Mouse (Mus musculus): Measurements from ENCODE around the gene Fbxw21.

DNA sequence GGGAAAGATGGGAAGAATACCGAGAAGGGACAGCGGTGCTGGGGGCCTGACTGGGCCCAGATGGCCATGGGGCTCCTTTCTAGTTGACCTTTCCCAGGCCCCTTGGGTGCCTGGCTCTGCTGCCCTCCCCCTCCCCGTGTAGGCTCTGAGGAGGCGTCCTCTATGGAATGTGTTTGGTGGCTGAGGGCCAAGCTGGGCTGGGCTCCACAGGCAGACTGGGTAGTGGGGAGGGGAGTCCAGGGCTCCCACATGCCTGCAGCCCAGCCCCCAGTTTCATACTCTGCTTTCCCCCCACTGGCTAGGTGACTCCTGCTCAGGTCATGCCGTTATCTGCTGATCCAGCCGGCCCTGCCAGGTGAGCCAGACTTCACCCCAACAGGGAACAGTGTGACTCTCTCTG, 62.9 kb downstream of the Fbxw21 start:
- TF ChIP-seq CTCF (IDR thresholded peaks at IDR 0.05) (no peak), EP300 (IDR thresholded peaks at IDR 0.05; ENCODE audit: insufficient read depth, low read depth, low read length) (0 out of 2 replicates have a peak, but pooled peaks have one; percentile 34)

Data from heart, adult 2 months (tissue).